Mouse (Mus musculus): ENCODE data around the gene Kcnj14. TPM values are rescaled to one million over a fixed set of nuclear protein-coding genes. Genes with fewer than 3 reads are reported as not detected.

Kcnj14 gene
- total and polyA plus RNA-seq, 2 experiments: 0.11 TPM; not detected in 1

- TF ChIP-seq CTCF (IDR thresholded peaks at IDR 0.05; ENCODE audit: low read depth, low read length) (no peak), POLR2A (IDR thresholded peaks at IDR 0.05; ENCODE audit: extremely low read depth, insufficient read depth, low read length) (no peak)
- Histone ChIP-seq H3K4me3 (ENCODE audit: insufficient read depth, low read depth, low read length) (no peak overlapping the region), H3K27me3 (ENCODE audit: control insufficient read depth, insufficient read depth, low read length) (no peaks in the 10 kb centered on the region), H3K9ac (ENCODE audit: low read depth, low read length) (no peak overlapping the region), H3K4me1 (ENCODE audit: control insufficient read depth, insufficient read depth, low read length) (no peaks in the 10 kb centered on the region), H3K79me2 (ENCODE audit: control insufficient read depth, insufficient read depth, low read length) (no peaks in the 10 kb centered on the region), H3K36me3 (ENCODE audit: control insufficient read depth, insufficient read depth, low read length) (no peaks in the 10 kb centered on the region), H3K27ac (replicated peaks; ENCODE audit: insufficient read depth, low read depth, low read length) (no peak overlapping the region)
- WGBS: 65% methylated on average over 8 of the region's 8 CpGs
- no peak for DNase-seq (ENCODE audit: extremely low read depth, low read depth, low spot score)
These were observed 57.8 kb downstream of the Kcnj14 start for GRCm38 (mm10) chr7:45766764-45767163.

Other genes starting within 250 kb of the Kcnj14 start
- 0.94 and 1.0 TPM in 2 replicates for gene Fgf21, start 209.3 kb downstream of the Kcnj14 start, total RNA-seq (2014; rRNA removed)
- gene Fgf21, start 209.3 kb downstream of the Kcnj14 start, polyA plus RNA-seq (2012; rRNA removed): 3.7 and 4.3 TPM in 2 replicates
- not detected in 2 replicates for gene Fut1, start 207.5 kb downstream of the Kcnj14 start, total RNA-seq (2014; rRNA removed)
- 0.15 and 0.21 TPM in 2 replicates for gene Fut1, start 207.5 kb downstream of the Kcnj14 start, polyA plus RNA-seq (2012; rRNA removed)
- gene Izumo1, start 203.0 kb downstream of the Kcnj14 start, total RNA-seq (2014; rRNA removed): 0.09 TPM in 1 of 2 replicates, not detected in the other
- 0.04 and 0.13 TPM in 2 replicates for gene Izumo1, start 203.0 kb downstream of the Kcnj14 start, polyA plus RNA-seq (2012; rRNA removed)
- 2.3 and 4.3 TPM in 2 replicates for gene Rasip1, start 197.3 kb downstream of the Kcnj14 start, total RNA-seq (2014; rRNA removed)
- 3.6 and 5.1 TPM in 2 replicates for gene Rasip1, start 197.3 kb downstream of the Kcnj14 start, polyA plus RNA-seq (2012; rRNA removed)
- 0.07 and 0.09 TPM in 2 replicates for gene Mamstr, start 184.8 kb downstream of the Kcnj14 start, total RNA-seq (2014; rRNA removed)
- 0.10 and 0.19 TPM in 2 replicates for gene Mamstr, start 184.8 kb downstream of the Kcnj14 start, polyA plus RNA-seq (2012; rRNA removed)
- gene Fut2, start 158.4 kb downstream of the Kcnj14 start, total RNA-seq (2014; rRNA removed): 0.18 TPM in 1 of 2 replicates, not detected in the other
- 0.05 and 0.14 TPM in 2 replicates for gene Fut2, start 158.4 kb downstream of the Kcnj14 start, polyA plus RNA-seq (2012; rRNA removed)
- gene Ntn5, start 140.8 kb downstream of the Kcnj14 start, total RNA-seq (2014; rRNA removed): not detected in 2 replicates
- gene Ntn5, start 140.8 kb downstream of the Kcnj14 start, polyA plus RNA-seq (2012; rRNA removed): not detected in 2 replicates
- not detected in 2 replicates for gene Sec1, start 130.4 kb downstream of the Kcnj14 start, total RNA-seq (2014; rRNA removed)
- not detected in 2 replicates for gene Sec1, start 130.4 kb downstream of the Kcnj14 start, polyA plus RNA-seq (2012; rRNA removed)
- gene Car11, start 124.9 kb downstream of the Kcnj14 start, total RNA-seq (2014; rRNA removed): 0.09 and 0.13 TPM in 2 replicates
- gene Car11, start 124.9 kb downstream of the Kcnj14 start, polyA plus RNA-seq (2012; rRNA removed): 0.59 and 1.6 TPM in 2 replicates
- gene Dbp, start 119.7 kb downstream of the Kcnj14 start, total RNA-seq (2014; rRNA removed): 93.0 and 110 TPM in 2 replicates
- 8.6 and 17.0 TPM in 2 replicates for gene Dbp, start 119.7 kb downstream of the Kcnj14 start, polyA plus RNA-seq (2012; rRNA removed)
- gene Rpl18, start 109.3 kb downstream of the Kcnj14 start, total RNA-seq (2014; rRNA removed): 436 and 542 TPM in 2 replicates
- 366 and 534 TPM in 2 replicates for gene Rpl18, start 109.3 kb downstream of the Kcnj14 start, polyA plus RNA-seq (2012; rRNA removed)
- gene Sphk2, start 106.8 kb downstream of the Kcnj14 start, total RNA-seq (2014; rRNA removed): 13.4 and 15.2 TPM in 2 replicates
- 62.9 and 80.1 TPM in 2 replicates for gene Sphk2, start 106.8 kb downstream of the Kcnj14 start, polyA plus RNA-seq (2012; rRNA removed)
- 0.18 TPM in 1 of 2 replicates, not detected in the other for gene Fam83e, start 103.6 kb downstream of the Kcnj14 start, total RNA-seq (2014; rRNA removed)
- gene Fam83e, start 103.6 kb downstream of the Kcnj14 start, polyA plus RNA-seq (2012; rRNA removed): 0.05 and 0.10 TPM in 2 replicates
- gene Spaca4, start 99.0 kb downstream of the Kcnj14 start, total RNA-seq (2014; rRNA removed): not detected in 2 replicates
- not detected in 2 replicates for gene Spaca4, start 99.0 kb downstream of the Kcnj14 start, polyA plus RNA-seq (2012; rRNA removed)
- gene Lmtk3, start 41.0 kb downstream of the Kcnj14 start, total RNA-seq (2014; rRNA removed): not detected in 2 replicates
- 0.02 TPM in 1 of 2 replicates, not detected in the other for gene Lmtk3, start 41.0 kb downstream of the Kcnj14 start, polyA plus RNA-seq (2012; rRNA removed)
- gene Sult2b1, start 40.1 kb downstream of the Kcnj14 start, total RNA-seq (2014; rRNA removed): not detected in 2 replicates
- 0.10 TPM in 1 of 2 replicates, not detected in the other for gene Sult2b1, start 40.1 kb downstream of the Kcnj14 start, polyA plus RNA-seq (2012; rRNA removed)
- 18.1 and 20.9 TPM in 2 replicates for gene Cyth2, start 10.2 kb downstream of the Kcnj14 start, total RNA-seq (2014; rRNA removed)
- 14.2 and 14.8 TPM in 2 replicates for gene Cyth2, start 10.2 kb downstream of the Kcnj14 start, polyA plus RNA-seq (2012; rRNA removed)
- gene Grwd1, start 6.2 kb upstream of the Kcnj14 start, total RNA-seq (2014; rRNA removed): 5.3 and 6.8 TPM in 2 replicates
- 7.5 and 11.0 TPM in 2 replicates for gene Grwd1, start 6.2 kb upstream of the Kcnj14 start, polyA plus RNA-seq (2012; rRNA removed)
- gene Kdelr1, start 48.0 kb upstream of the Kcnj14 start, total RNA-seq (2014; rRNA removed): 68.9 and 85.4 TPM in 2 replicates
- 253 and 258 TPM in 2 replicates for gene Kdelr1, start 48.0 kb upstream of the Kcnj14 start, polyA plus RNA-seq (2012; rRNA removed)
- gene Grin2d, start 53.6 kb upstream of the Kcnj14 start, total RNA-seq (2014; rRNA removed): under 0.01 and 0.07 TPM in 2 replicates
- 0.19 and 0.20 TPM in 2 replicates for gene Grin2d, start 53.6 kb upstream of the Kcnj14 start, polyA plus RNA-seq (2012; rRNA removed)
- not detected in 2 replicates for gene Syngr4, start 71.9 kb upstream of the Kcnj14 start, total RNA-seq (2014; rRNA removed)
- 0.12 TPM in 1 of 2 replicates, not detected in the other for gene Syngr4, start 71.9 kb upstream of the Kcnj14 start, polyA plus RNA-seq (2012; rRNA removed)
- 16.6 and 27.7 TPM in 2 replicates for gene Tmem143, start 72.2 kb upstream of the Kcnj14 start, total RNA-seq (2014; rRNA removed)
- gene Tmem143, start 72.2 kb upstream of the Kcnj14 start, polyA plus RNA-seq (2012; rRNA removed): 53.7 and 59.5 TPM in 2 replicates
- 2.1 and 3.6 TPM in 2 replicates for gene Emp3, start 96.6 kb upstream of the Kcnj14 start, total RNA-seq (2014; rRNA removed)
- gene Emp3, start 96.6 kb upstream of the Kcnj14 start, polyA plus RNA-seq (2012; rRNA removed): 8.5 and 13.6 TPM in 2 replicates
- 0.18 TPM in 1 of 2 replicates, not detected in the other for gene Ccdc114, start 99.3 kb upstream of the Kcnj14 start, total RNA-seq (2014; rRNA removed)
- gene Ccdc114, start 99.3 kb upstream of the Kcnj14 start, polyA plus RNA-seq (2012; rRNA removed): 0.06 and 0.32 TPM in 2 replicates
- gene Abcc6, start 205.5 kb upstream of the Kcnj14 start, total RNA-seq (2014; rRNA removed): 86.3 and 116 TPM in 2 replicates
- gene Abcc6, start 205.5 kb upstream of the Kcnj14 start, polyA plus RNA-seq (2012; rRNA removed): 120 and 192 TPM in 2 replicates
- 15.3 and 21.7 TPM in 2 replicates for gene Nomo1, start 208.9 kb upstream of the Kcnj14 start, total RNA-seq (2014; rRNA removed)
- gene Nomo1, start 208.9 kb upstream of the Kcnj14 start, polyA plus RNA-seq (2012; rRNA removed): 16.9 and 19.7 TPM in 2 replicates